Mouse (Mus musculus) lung, postnatal 10 days (tissue): ENCODE results near the gene Mex3b.

Source experiments
- DNase-seq: peaks from one replicate; pipeline ENCODE4 v3.0.0; 2021

Mex3b gene

GRCm38 (mm10) chr7:82866486-82867270, 455 bp upstream of the Mex3b start:
- DNase-seq, result peak; percentile 98

GRCm38 (mm10) chr7:82868309-82869230, 1.4 kb downstream of the Mex3b start:
- DNase-seq, result peak; percentile 59

GRCm38 (mm10) chr7:82869231-82870147, 2.4 kb downstream of the Mex3b start:
- peak; percentile 54 for DNase-seq

GRCm38 (mm10) chr7:82870148-82870513, 3.0 kb downstream of the Mex3b start:
- no peak for DNase-seq

- DNase-seq, result no peak
These were observed 9.4 kb downstream of the Mex3b start for GRCm38 (mm10) chr7:82876551-82876950.

- DNase-seq, result no peak
These were observed 12.9 kb downstream of the Mex3b start for GRCm38 (mm10) chr7:82880016-82880415.

- no peak for DNase-seq
These were observed 13.6 kb downstream of the Mex3b start for GRCm38 (mm10) chr7:82880700-82881099.

- DNase-seq, result no peak
These were observed 23.3 kb downstream of the Mex3b start for GRCm38 (mm10) chr7:82890317-82890850.

- DNase-seq, result no peak
These were observed 23.9 kb downstream of the Mex3b start for GRCm38 (mm10) chr7:82890875-82891515.

GRCm38 (mm10) chr7:82894366-82894765, 27.2 kb downstream of the Mex3b start:
- no peak for DNase-seq

- DNase-seq, result peak; percentile 27
These were observed 28.5 kb downstream of the Mex3b start for GRCm38 (mm10) chr7:82895606-82896005.

- no peak for DNase-seq
These were observed 29.6 kb downstream of the Mex3b start for GRCm38 (mm10) chr7:82896750-82897149.

- DNase-seq, result no peak
These were observed 32.5 kb downstream of the Mex3b start for GRCm38 (mm10) chr7:82899459-82900297.

- no peak for DNase-seq
These were observed 35.9 kb downstream of the Mex3b start for GRCm38 (mm10) chr7:82903006-82903405.

- DNase-seq, result peak; percentile 60
These were observed 38.4 kb downstream of the Mex3b start for GRCm38 (mm10) chr7:82905527-82905926.

- no peak for DNase-seq
These were observed 39.9 kb downstream of the Mex3b start for GRCm38 (mm10) chr7:82907081-82907480.

GRCm38 (mm10) chr7:82910536-82911384, 43.6 kb downstream of the Mex3b start:
- DNase-seq, result no peak

GRCm38 (mm10) chr7:82911501-82911900, 44.4 kb downstream of the Mex3b start:
- DNase-seq, result no peak

GRCm38 (mm10) chr7:82914297-82914696, 47.2 kb downstream of the Mex3b start:
- DNase-seq, result no peak
